Mouse (Mus musculus) forebrain, embryonic 14.5 days (tissue): ENCODE results near the gene Brd2. TPM values are rescaled to one million over a fixed set of nuclear protein-coding genes. Genes with fewer than 3 reads are reported as not detected.
A peak's percentile ranks its signal among the peaks of the same experiment; 100 is the strongest.

Experiments
- ATAC-seq: fragments of 200-750 bp; cut with Nextera tagmentation; 2 replicates; pipeline ENCODE4 v1.8.0; 2017; ENCODE audit warnings: mild to moderate bottlenecking, moderate library complexity
- DNase-seq: peaks from one replicate; pipeline ENCODE4 v3.0.0-alpha.2; 2015; ENCODE audit warnings: low spot score
- H3K27ac ChIP-seq: fragments of 300-500 bp; sonication (generic); 2 replicates; pipeline ENCODE4 v1.5.1; 2014; ENCODE audit warnings: low read depth, mild to moderate bottlenecking, control low read depth, low read length, moderate library complexity
- H3K27me3 ChIP-seq: fragments of 300-500 bp; sonication (generic); replicated peaks from 2 replicates; pipeline ENCODE4 v1.6.1; 2014; ENCODE audit warnings: low read length, control low read depth, mixed read lengths; ENCODE audit not compliant: control insufficient read depth, insufficient read depth
- H3K36me3 ChIP-seq: fragments of 300-500 bp; sonication (generic); 2 replicates; pipeline ENCODE4 v1.6.1; 2014; ENCODE audit warnings: low read length, control low read depth; ENCODE audit not compliant: control insufficient read depth, insufficient read depth
- H3K4me1 ChIP-seq: fragments of 300-500 bp; sonication (generic); 2 replicates; pipeline ENCODE4 v1.6.1; 2014; ENCODE audit warnings: antibody characterized with exemption, low read length, control low read depth; ENCODE audit not compliant: control insufficient read depth, insufficient read depth
- H3K4me2 ChIP-seq: fragments of 300-500 bp; sonication (generic); 2 replicates; pipeline ENCODE4 v1.6.1; 2014; ENCODE audit warnings: mild to moderate bottlenecking, control low read depth, low read length
- H3K4me3 ChIP-seq: fragments of 300-500 bp; sonication (generic); 2 replicates; pipeline ENCODE4 v1.5.1; 2014; ENCODE audit warnings: low read depth, low read length, control low read depth
- H3K9ac ChIP-seq: fragments of 300-500 bp; sonication (generic); 2 replicates; pipeline ENCODE4 v1.6.1; 2014; ENCODE audit warnings: mild to moderate bottlenecking, low read length, control low read depth, moderate library complexity
- H3K9me3 ChIP-seq: fragments of 300-500 bp; sonication (generic); replicated peaks from 2 replicates; pipeline ENCODE4 v1.6.1; 2016; ENCODE audit warnings: low read length, control low read depth, mixed read lengths; ENCODE audit not compliant: control insufficient read depth
- WGBS: fragments of 180-500 bp; shearing (Covaris S2); extraction: QIAGEN DNeasy Blood & Tissue Kit; methylation state at CpG from one replicate; pipeline ENCODE4 v1.1.7; 2014; 5-methylcytosine and 5-hydroxymethylcytosine counted together
- polyA plus RNA-seq: library from polyadenylated mRNA; unstranded; fragments of >200 nt; fragmentation: Nextera tagmentation; extraction: Ambion mirVana; gene quantifications from 2 replicates; pipeline ENCODE4 v1.2.1, GENCODE M21; 2014

The Brd2 gene
- polyA plus RNA-seq, 1 experiment from 2014 or later: 118 TPM

- H3K9me3 ChIP-seq: no peaks in the 10 kb centered on the region
- WGBS: 21% methylated on average over 5 of the region's 5 CpGs
- peak; percentile 58 for DNase-seq
Observed at GRCm38 (mm10) chr17:34099531-34099930, 22.9 kb downstream of the Brd2 start.

GRCm38 (mm10) chr17:34098709-34099479, 23.5 kb downstream of the Brd2 start:
- no peaks in the 10 kb centered on the region for H3K27me3 ChIP-seq
- no peaks in the 10 kb centered on the region for H3K9me3 ChIP-seq
- no peaks in the 10 kb centered on the region for H3K36me3 ChIP-seq
- H3K4me3 ChIP-seq: no peak overlapping the region
- no peak overlapping the region for H3K9ac ChIP-seq
- WGBS: 63% methylated on average over 10 of the region's 10 CpGs
- DNase-seq: no peak
- no peak overlapping the region for H3K27ac ChIP-seq
- H3K4me1 ChIP-seq: no peaks in the 10 kb centered on the region
- no peak for ATAC-seq
- no peak overlapping the region for H3K4me2 ChIP-seq

More at GRCm38 (mm10) chr17:34099531-34099930, 22.9 kb downstream of the Brd2 start:
- Histone ChIP-seq H3K4me1 (no peaks in the 10 kb centered on the region), H3K9ac (0 out of 2 replicates have a peak overlapping the region, but pooled peaks have one; percentile 1), H3K4me3 (no peak overlapping the region), H3K27ac (no peak overlapping the region), H3K4me2 (no peak overlapping the region), H3K27me3 (no peaks in the 10 kb centered on the region), H3K36me3 (no peaks in the 10 kb centered on the region)
- no peak for ATAC-seq

- Histone ChIP-seq H3K4me3 (no peak overlapping the region), H3K4me1 (no peaks in the 10 kb centered on the region), H3K9ac (no peak overlapping the region), H3K4me2 (no peak overlapping the region), H3K27ac (no peak overlapping the region), H3K9me3 (no peaks in the 10 kb centered on the region), H3K36me3 (no peaks in the 10 kb centered on the region), H3K27me3 (no peaks in the 10 kb centered on the region)
- ATAC-seq: no peak
- no peak for DNase-seq
- 52% methylated on average over 5 of the region's 5 CpGs for WGBS
Observed at GRCm38 (mm10) chr17:34097272-34097671, 25.2 kb downstream of the Brd2 start.

- no peak for DNase-seq
- ATAC-seq: no peak
- H3K27me3 ChIP-seq: no peaks in the 10 kb centered on the region
- WGBS: 87% methylated on average over 3 of the region's 3 CpGs
- H3K9ac ChIP-seq: no peak overlapping the region
- no peak overlapping the region for H3K27ac ChIP-seq
- no peak overlapping the region for H3K4me2 ChIP-seq
- no peaks in the 10 kb centered on the region for H3K36me3 ChIP-seq
- no peaks in the 10 kb centered on the region for H3K9me3 ChIP-seq
- no peaks in the 10 kb centered on the region for H3K4me1 ChIP-seq
- H3K4me3 ChIP-seq: no peak overlapping the region
Observed at GRCm38 (mm10) chr17:34096497-34097010, 25.9 kb downstream of the Brd2 start.

- 89% methylated on average over 27 of the region's 27 CpGs for WGBS
- Histone ChIP-seq H3K4me2 (no peak overlapping the region), H3K4me3 (no peak overlapping the region), H3K9ac (no peak overlapping the region), H3K9me3 (no peaks in the 10 kb centered on the region), H3K27me3 (no peaks in the 10 kb centered on the region), H3K36me3 (no peaks in the 10 kb centered on the region), H3K4me1 (no peaks in the 10 kb centered on the region), H3K27ac (no peak overlapping the region)
- DNase-seq (no peak), ATAC-seq (no peak)
Observed at GRCm38 (mm10) chr17:34094283-34095035, 28.0 kb downstream of the Brd2 start.

- no peaks in the 10 kb centered on the region for H3K36me3 ChIP-seq
- H3K27ac ChIP-seq: no peak overlapping the region
- H3K4me3 ChIP-seq: no peak overlapping the region
- H3K9ac ChIP-seq: no peak overlapping the region
- DNase-seq (no peak), ATAC-seq (no peak)
- no peaks in the 10 kb centered on the region for H3K27me3 ChIP-seq
- no peak overlapping the region for H3K4me2 ChIP-seq
- WGBS: 39% methylated on average over 7 of the region's 7 CpGs
- no peaks in the 10 kb centered on the region for H3K4me1 ChIP-seq
- H3K9me3 ChIP-seq: no peaks in the 10 kb centered on the region
Observed at GRCm38 (mm10) chr17:34093199-34093874, 29.1 kb downstream of the Brd2 start.

GRCm38 (mm10) chr17:34092197-34092875, 30.1 kb downstream of the Brd2 start, which contains the start of gene H2-Oa:
TSS of gene H2-Oa (plus strand) at chr17:34092340.
- Histone ChIP-seq H3K27ac (no peak within 1 kb of the TSS), H3K4me3 (no peak within 1 kb of the TSS)
- 43% methylated on average over 11 of the region's 11 CpGs for whole genome bisulfite sequencing

GRCm38 (mm10) chr17:34090923-34091322, 31.5 kb downstream of the Brd2 start:
- Histone ChIP-seq H3K4me2 (no peak overlapping the region), H3K27ac (no peak overlapping the region), H3K9ac (no peak overlapping the region), H3K4me3 (no peak overlapping the region), H3K36me3 (no peaks in the 10 kb centered on the region), H3K4me1 (no peaks in the 10 kb centered on the region), H3K9me3 (no peaks in the 10 kb centered on the region), H3K27me3 (no peaks in the 10 kb centered on the region)
- no peak for DNase-seq
- 47% methylated on average over 7 of the region's 7 CpGs for WGBS
- ATAC-seq: no peak

More at GRCm38 (mm10) chr17:34092197-34092875, 30.1 kb downstream of the Brd2 start, which contains the start of gene H2-Oa:
- Histone ChIP-seq H3K9me3 (no peaks in the 10 kb centered on the region), H3K36me3 (no peaks in the 10 kb centered on the region), H3K9ac (no peak within 1 kb of the TSS), H3K4me2 (no peak within 1 kb of the TSS), H3K27me3 (no peaks in the 10 kb centered on the region), H3K4me1 (no peaks in the 10 kb centered on the region)
- ATAC-seq (no peak), DNase-seq (no peak)
